Mouse (Mus musculus) neural tube, embryonic 11.5 days (tissue): ENCODE results near the gene Cd63. TPM values are rescaled to one million over a fixed set of nuclear protein-coding genes. Genes with fewer than 3 reads are reported as not detected.

Experiments
- ATAC-seq: fragments of 200-750 bp; cut with Nextera tagmentation; 2 replicates; pipeline ENCODE4 v1.8.0; 2017; ENCODE audit warnings: moderate number of reproducible peaks, mild to moderate bottlenecking, moderate TSS enrichment, moderate library complexity; ENCODE audit not compliant: insufficient read depth, low FRiP score, low TSS enrichment
- DNase-seq: peaks from one replicate; pipeline ENCODE4 v3.0.0-alpha.2; 2015; ENCODE audit warnings: low spot score
- H3K27ac ChIP-seq: fragments of 300-500 bp; sonication (generic); 2 replicates; pipeline ENCODE4 v1.5.1; 2014; ENCODE audit warnings: low read depth, mild to moderate bottlenecking, low read length
- H3K27me3 ChIP-seq: fragments of 300-500 bp; sonication (generic); 2 replicates; pipeline ENCODE4 v1.6.1; 2014; ENCODE audit warnings: mild to moderate bottlenecking, low read length, mixed read lengths; ENCODE audit not compliant: control insufficient read depth, insufficient read depth
- H3K36me3 ChIP-seq: fragments of 300-500 bp; sonication (generic); 2 replicates; pipeline ENCODE4 v1.6.1; 2014; ENCODE audit warnings: mild to moderate bottlenecking, low read length, moderate library complexity, mixed read lengths; ENCODE audit not compliant: control insufficient read depth, insufficient read depth
- H3K4me1 ChIP-seq: fragments of 300-500 bp; sonication (generic); 2 replicates; pipeline ENCODE4 v1.6.1; 2014; ENCODE audit warnings: low read length, mixed read lengths; ENCODE audit not compliant: control insufficient read depth, insufficient read depth
- H3K4me2 ChIP-seq: fragments of 300-500 bp; sonication (generic); 2 replicates; pipeline ENCODE4 v1.6.1; 2014; ENCODE audit warnings: low read depth, mild to moderate bottlenecking, moderate library complexity
- H3K4me3 ChIP-seq: fragments of 300-500 bp; sonication (generic); 2 replicates; pipeline ENCODE4 v1.5.1; 2014; ENCODE audit warnings: low read depth, low read length
- H3K9ac ChIP-seq: fragments of 300-500 bp; sonication (generic); 2 replicates; pipeline ENCODE4 v1.6.1; 2014; ENCODE audit warnings: mild to moderate bottlenecking, low read length
- H3K9me3 ChIP-seq: fragments of 300-500 bp; sonication (generic); 2 replicates; pipeline ENCODE4 v1.6.1; 2016; ENCODE audit warnings: low read length; ENCODE audit not compliant: control insufficient read depth
- WGBS: fragments of 180-500 bp; shearing (Covaris S2); extraction: QIAGEN DNeasy Blood & Tissue Kit; methylation state at CpG from one replicate; pipeline ENCODE4 v1.1.7; 2014; 5-methylcytosine and 5-hydroxymethylcytosine counted together
- polyA plus RNA-seq: library from polyadenylated mRNA; unstranded; fragments of >200 nt; fragmentation: Nextera tagmentation; extraction: Ambion mirVana; gene quantifications from 2 replicates; pipeline ENCODE4 v1.2.1, GENCODE M21; 2014

Cd63 gene
- polyA plus RNA-seq, 1 experiment from 2014 or later = 192 TPM

DNA sequence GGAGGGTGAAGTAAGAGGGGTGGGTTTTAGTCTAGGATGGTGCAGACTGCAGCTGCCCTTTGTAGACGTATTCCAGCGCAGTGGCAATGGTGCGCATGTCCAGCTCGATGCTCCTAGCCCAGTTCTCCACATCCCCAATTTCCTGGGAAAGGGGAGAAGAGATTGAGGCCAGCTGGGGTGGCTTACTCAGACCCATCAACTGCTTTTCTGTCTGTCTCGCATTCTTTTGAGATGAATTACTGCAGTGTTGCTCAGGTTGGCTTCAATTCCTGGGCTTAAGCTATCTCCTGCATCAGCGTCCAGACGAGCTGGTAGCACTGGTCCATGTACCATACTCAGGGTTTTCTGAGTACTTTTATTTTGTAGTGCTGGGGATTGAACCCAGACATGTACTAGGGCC lies 19.2 kb downstream of the Cd63 start:
- H3K36me3 ChIP-seq = peaks cover 4% of the 10 kb centered on the region; the same call in 1 of the 2 replicates
- DNase-seq (no peak), ATAC-seq (no peak)
- H3K4me1 ChIP-seq = peaks cover 6% of the 10 kb centered on the region
- H3K4me3 ChIP-seq = no peak overlapping the region
- no peaks in the 10 kb centered on the region for H3K9me3 ChIP-seq
- H3K4me2 ChIP-seq = no peak overlapping the region
- H3K9ac ChIP-seq = no peak overlapping the region
- H3K27ac ChIP-seq = no peak overlapping the region
- 88% methylated on average over 7 of the region's 7 CpGs for WGBS
- H3K27me3 ChIP-seq = no peaks in the 10 kb centered on the region

DNA sequence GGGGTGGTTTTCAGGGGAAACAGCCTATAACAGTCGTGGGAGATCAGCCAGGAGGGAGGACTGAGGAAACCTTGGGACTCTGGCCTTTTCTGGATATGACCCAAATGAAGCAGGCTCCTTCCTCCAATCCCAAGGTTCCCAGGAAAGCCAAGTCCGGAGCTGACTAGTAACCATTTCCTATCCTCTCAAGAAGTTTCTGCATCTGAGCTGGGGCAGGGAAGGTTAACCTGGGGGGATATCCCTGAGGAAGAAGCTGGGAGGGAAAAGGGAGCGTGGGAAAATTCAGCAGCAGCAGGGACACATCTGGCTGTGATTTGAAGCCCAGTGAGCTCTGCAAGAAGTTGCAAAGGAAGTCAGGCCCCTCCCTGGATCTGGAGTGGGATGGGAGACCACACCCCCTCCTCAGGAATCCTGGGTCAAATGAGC lies 20.0 kb downstream of the Cd63 start:
- ATAC-seq (no peak), DNase-seq (no peak)
- no peak overlapping the region for H3K4me2 ChIP-seq
- WGBS = 72% methylated on average over 3 of the region's 3 CpGs
- H3K9ac ChIP-seq = no peak overlapping the region
- H3K4me3 ChIP-seq = no peak overlapping the region
- H3K4me1 ChIP-seq = peaks cover 6% of the 10 kb centered on the region
- peaks cover 4% of the 10 kb centered on the region; the same call in 1 of the 2 replicates for H3K36me3 ChIP-seq
- H3K9me3 ChIP-seq = no peaks in the 10 kb centered on the region
- no peak overlapping the region for H3K27ac ChIP-seq
- no peaks in the 10 kb centered on the region for H3K27me3 ChIP-seq

DNA sequence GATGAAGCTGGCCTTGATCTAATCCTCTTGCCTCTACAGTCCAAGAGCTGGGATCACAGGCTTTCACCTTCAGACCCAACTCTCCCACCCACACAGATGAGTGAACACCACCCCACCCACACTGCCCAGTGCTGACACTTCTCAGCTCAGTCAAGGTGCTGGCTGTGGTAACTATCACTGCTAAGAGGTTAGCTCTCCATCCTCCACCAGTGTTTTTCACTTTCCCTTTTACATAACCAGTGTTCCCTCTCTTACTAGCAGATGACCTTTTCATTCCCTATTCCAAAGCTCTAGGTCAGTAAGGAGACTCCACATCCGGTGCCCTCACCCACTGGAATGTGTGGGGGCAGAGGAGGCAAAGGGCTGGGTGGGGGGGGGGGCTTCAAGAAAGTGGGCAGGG lies 20.5 kb downstream of the Cd63 start:
- WGBS = 79% methylated on average over 1 of the region's 1 CpGs
- H3K9me3 ChIP-seq = no peaks in the 10 kb centered on the region
- H3K27ac ChIP-seq = no peak overlapping the region
- peaks cover 4% of the 10 kb centered on the region; the same call in 1 of the 2 replicates for H3K36me3 ChIP-seq
- no peak overlapping the region for H3K4me3 ChIP-seq
- H3K4me1 ChIP-seq = peaks cover 6% of the 10 kb centered on the region
- no peak overlapping the region for H3K4me2 ChIP-seq
- no peak for DNase-seq
- ATAC-seq = no peak
- no peak overlapping the region for H3K9ac ChIP-seq
- H3K27me3 ChIP-seq = no peaks in the 10 kb centered on the region

DNA sequence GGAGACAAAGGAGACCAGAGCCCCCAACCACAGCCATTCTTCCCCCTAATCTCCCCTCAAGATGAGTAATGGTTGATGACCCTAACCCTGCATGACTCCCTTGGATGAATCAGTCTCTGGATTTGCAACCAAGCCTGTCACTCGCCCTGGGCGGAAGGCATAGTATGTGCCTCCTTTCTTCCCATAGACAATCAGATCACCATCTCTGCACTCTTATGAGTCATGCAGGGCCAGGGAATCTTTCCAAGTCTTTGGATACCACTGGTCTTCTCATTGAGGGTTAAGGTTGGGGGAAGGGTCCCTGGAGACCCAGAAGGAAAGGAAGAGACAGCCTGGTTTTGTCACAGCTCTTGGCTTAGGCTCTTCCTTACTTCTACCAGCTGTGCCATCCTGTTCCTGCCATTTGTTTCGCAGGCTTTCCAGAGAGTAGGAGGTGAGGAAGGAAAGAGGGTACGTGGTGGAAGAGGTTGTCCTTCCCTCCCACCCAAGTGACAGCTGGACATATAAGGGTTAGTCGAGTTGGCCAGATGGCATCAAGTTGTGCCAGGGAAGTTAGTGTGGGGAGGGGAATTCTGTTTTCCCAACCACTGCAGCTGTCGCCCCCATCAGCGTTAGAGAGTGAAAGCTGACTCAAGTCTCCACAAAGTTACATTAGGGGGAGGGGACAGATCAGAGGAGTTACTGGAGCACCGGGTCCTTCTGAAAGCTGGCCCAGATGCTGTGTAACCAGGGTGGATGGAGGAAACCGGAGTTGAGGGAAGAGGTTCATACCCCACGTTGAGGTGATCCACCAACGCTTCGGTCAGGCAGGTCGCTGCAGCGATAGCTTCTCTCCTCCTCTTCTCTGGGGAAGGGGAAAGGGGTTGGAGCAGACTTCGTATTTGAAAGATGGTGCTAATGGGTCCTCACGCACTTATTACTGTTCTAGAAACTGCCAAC lies 21.4 kb downstream of the Cd63 start:
- no peak for ATAC-seq
- no peaks in the 10 kb centered on the region; the same call in 1 of the 2 replicates for H3K36me3 ChIP-seq
- no peak overlapping the region for H3K27ac ChIP-seq
- H3K27me3 ChIP-seq = no peaks in the 10 kb centered on the region
- 74% methylated on average over 16 of the region's 16 CpGs for WGBS
- peak overlapping the region; percentile 40 for H3K4me2 ChIP-seq
- no peak overlapping the region for H3K9ac ChIP-seq
- DNase-seq = no peak
- peak overlapping the region; percentile 64 for H3K4me3 ChIP-seq
- H3K4me1 ChIP-seq = peaks cover 6% of the 10 kb centered on the region
- H3K9me3 ChIP-seq = no peaks in the 10 kb centered on the region

DNA sequence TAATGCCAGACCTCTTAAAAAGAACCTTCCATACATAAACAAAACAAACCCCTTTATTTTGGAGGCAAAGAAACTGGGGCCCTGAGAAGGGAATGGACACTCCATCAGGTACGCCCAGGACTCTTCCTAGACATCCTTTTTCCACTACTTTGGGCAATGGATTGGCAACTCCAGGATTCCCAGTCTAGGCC lies 21.9 kb downstream of the Cd63 start, which contains the start of gene Rdh5:
TSS of gene Rdh5 (minus strand) at position 67 of the 191 bp plus-strand sequence.
- peak within 1 kb of the TSS; percentile 40 for H3K4me2 ChIP-seq
- no peak for DNase-seq
- peak within 1 kb of the TSS; percentile 42; the same call in 1 of the 2 replicates for H3K27ac ChIP-seq
- no peaks in the 10 kb centered on the region for H3K27me3 ChIP-seq
- peak within 1 kb of the TSS; percentile 64 for H3K9ac ChIP-seq
- no peaks in the 10 kb centered on the region for H3K36me3 ChIP-seq
- H3K4me1 ChIP-seq = peaks cover 6% of the 10 kb centered on the region
- no peak for ATAC-seq
- peak within 1 kb of the TSS; percentile 64 for H3K4me3 ChIP-seq
- WGBS = 19% methylated on average over 1 of the region's 1 CpGs
- H3K9me3 ChIP-seq = no peaks in the 10 kb centered on the region

DNA sequence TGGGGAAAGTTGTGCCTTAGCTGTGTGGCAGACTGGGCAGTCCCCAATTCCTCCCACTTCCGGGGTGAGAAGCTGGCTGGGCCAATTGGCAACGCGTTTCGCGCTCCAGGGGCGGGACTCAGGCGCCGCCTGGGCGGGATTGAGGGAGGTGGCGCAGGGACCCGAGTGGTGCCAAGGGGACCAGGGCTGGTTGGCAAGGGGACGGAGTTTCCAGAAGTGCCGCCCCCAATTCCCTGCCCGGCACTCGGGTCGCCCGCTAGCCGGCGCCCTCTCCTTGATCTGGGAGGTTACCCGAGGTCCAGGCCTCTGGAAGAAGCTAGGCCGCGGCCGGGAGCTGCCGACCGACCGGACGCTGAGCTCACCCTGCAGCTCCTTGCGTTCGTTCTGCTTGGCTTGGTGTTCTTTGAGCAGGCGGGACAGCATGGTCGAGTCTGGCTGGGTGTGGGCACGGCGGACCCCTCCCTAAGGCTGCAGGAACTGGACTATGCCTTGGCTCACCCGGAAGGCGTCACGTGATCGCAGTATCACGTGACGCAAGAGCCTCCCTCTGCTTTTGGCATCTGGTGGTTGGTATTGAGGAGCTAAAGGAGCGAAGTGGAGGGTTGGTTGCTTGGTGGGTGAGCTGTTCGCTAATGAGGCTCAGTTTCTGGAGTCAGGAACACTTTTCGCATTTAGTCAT lies 22.4 kb downstream of the Cd63 start:
- peaks cover 6% of the 10 kb centered on the region for H3K4me1 ChIP-seq
- under 1% methylated on average over 42 of the region's 42 CpGs for WGBS
- H3K36me3 ChIP-seq = no peaks in the 10 kb centered on the region
- H3K4me2 ChIP-seq = peak overlapping the region; percentile 40
- ATAC-seq (peak; percentile 96), DNase-seq (peak; percentile 89)
- peak overlapping the region; percentile 64 for H3K9ac ChIP-seq
- H3K27ac ChIP-seq = peak overlapping the region; percentile 42; the same call in 1 of the 2 replicates
- no peaks in the 10 kb centered on the region for H3K27me3 ChIP-seq
- H3K9me3 ChIP-seq = no peaks in the 10 kb centered on the region
- H3K4me3 ChIP-seq = peak overlapping the region; percentile 64

DNA sequence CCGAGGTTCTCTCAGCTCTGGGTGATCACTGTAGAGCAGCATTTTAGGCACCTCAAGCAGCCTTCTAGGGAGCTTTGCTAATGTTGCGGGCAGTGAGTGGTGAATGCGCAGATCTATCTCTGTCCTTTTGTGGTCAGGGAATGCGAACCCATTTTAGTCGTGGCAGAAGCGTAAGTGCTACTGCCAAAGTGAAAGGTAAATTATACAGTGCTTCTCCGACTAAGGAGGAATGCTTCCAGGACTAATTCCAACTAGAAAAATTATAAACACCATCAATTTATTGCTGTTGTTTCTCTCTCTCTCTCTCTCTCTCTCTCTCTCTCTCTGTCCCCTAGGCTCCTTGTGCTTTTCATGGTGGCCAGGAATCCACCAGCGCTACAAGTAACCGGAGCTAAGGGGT lies 23.1 kb downstream of the Cd63 start, which contains the start of gene Bloc1s1:
TSS of gene Bloc1s1 (minus strand) at position 101 of the 400 bp plus-strand sequence.
- no peaks in the 10 kb centered on the region for H3K36me3 ChIP-seq
- H3K9me3 ChIP-seq = no peaks in the 10 kb centered on the region
- peaks cover 6% of the 10 kb centered on the region for H3K4me1 ChIP-seq
- 70% methylated on average over 9 of the region's 9 CpGs for WGBS
- peak within 1 kb of the TSS; percentile 40 for H3K4me2 ChIP-seq
- H3K27me3 ChIP-seq = no peaks in the 10 kb centered on the region
- peak within 1 kb of the TSS; percentile 64 for H3K4me3 ChIP-seq
- peak within 1 kb of the TSS; percentile 64 for H3K9ac ChIP-seq
- DNase-seq (no peak), ATAC-seq (no peak)
- peak within 1 kb of the TSS; percentile 42; the same call in 1 of the 2 replicates for H3K27ac ChIP-seq

DNA sequence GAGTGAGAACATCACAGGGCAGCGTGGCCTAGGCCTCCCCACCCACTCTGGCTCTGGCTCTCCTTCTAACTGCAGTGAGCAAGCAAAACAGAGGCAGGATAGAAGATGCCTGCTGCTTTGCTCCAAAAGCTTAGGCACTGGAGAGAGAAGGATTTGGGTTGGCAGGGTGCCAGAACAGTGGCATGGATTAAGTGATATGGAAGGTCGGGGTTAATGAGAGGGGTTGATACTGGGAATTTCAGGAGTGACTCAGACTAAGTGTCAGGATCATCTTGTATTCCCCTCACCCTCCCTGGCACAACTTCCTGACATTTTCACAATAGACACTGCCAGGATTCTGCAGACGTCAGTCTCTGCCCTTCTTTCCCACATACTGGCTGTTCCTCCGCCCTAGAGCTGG lies 27.6 kb downstream of the Cd63 start:
- peaks cover 3% of the 10 kb centered on the region for H3K4me1 ChIP-seq
- no peak overlapping the region for H3K4me3 ChIP-seq
- H3K9me3 ChIP-seq = no peaks in the 10 kb centered on the region
- DNase-seq (no peak), ATAC-seq (no peak)
- H3K27me3 ChIP-seq = peaks cover 15% of the 10 kb centered on the region
- no peak overlapping the region for H3K9ac ChIP-seq
- H3K36me3 ChIP-seq = no peaks in the 10 kb centered on the region
- no peak overlapping the region for H3K27ac ChIP-seq
- WGBS = 43% methylated on average over 4 of the region's 4 CpGs
- no peak overlapping the region for H3K4me2 ChIP-seq
